Mouse (Mus musculus) heart, postnatal 4 days (tissue): Measurements from ENCODE around the gene Gdf9. TPM values are rescaled to one million over a fixed set of nuclear protein-coding genes. Genes with fewer than 3 reads are reported as not detected.
A peak's percentile ranks its signal among the peaks of the same experiment; 100 is the strongest.

Experiments
- DNase-seq: peaks from one replicate; pipeline ENCODE4 v3.0.0; 2021
- total RNA-seq, 2 experiments: library from RNA; stranded (reverse); gene quantifications; 2 replicates each; pipeline ENCODE4 v1.2.3; 2021

Gdf9 gene
- total RNA-seq, 2 experiments from 2014 or later, result 0.25 TPM; not detected in 1

GRCm38 (mm10) chr11:53446183-53446582 is 15.4 kb downstream of the Gdf9 start:
- DNase-seq, result no peak

- no peak for DNase-seq
These were observed 17.2 kb downstream of the Gdf9 start for GRCm38 (mm10) chr11:53447996-53448395.

DNA sequence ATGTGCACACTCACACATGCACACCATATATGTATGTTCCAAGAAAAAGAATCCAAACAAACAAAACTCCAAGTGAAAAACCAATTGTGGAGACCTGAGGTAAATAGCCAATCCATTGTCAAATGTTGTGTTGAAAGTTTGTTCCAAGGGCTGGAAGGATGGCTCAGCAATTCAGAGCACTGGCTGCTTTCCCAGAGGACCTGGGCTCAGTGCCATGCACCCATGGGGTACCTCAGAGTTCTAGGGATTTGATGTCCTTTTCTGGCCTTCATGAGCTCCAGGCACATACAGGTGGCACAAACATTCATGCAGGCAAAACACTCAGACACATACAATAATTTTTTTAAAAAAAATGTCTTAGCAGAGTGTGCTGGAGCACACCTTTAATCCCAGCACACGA is 17.7 kb downstream of the Gdf9 start:
- peak; percentile 87 for DNase-seq

- DNase-seq, result no peak
These were observed 19.4 kb downstream of the Gdf9 start for GRCm38 (mm10) chr11:53450070-53450705.

DNA sequence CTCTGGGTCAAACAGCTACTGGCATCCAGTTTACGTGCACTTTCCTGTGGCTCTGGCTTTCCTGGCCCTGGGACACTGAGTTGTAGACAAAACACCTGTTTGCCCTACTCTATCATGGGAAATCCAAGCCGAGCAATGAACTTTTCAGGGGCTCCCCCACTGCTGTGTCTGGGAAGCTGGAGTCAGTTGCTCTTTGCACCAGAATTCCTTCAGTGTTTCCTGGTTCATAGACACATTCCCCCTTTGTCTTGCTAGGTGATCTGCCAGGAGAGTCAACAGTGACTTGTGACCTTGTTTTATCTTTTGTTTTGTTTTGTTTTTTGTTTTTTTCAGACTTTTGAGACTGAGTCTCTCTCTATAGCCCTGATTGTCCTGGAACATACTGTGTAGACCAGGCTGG is 20.5 kb downstream of the Gdf9 start:
- DNase-seq, result no peak

GRCm38 (mm10) chr11:53452396-53452795 is 21.6 kb downstream of the Gdf9 start:
- DNase-seq, result no peak

- no peak for DNase-seq
These were observed 22.2 kb downstream of the Gdf9 start for GRCm38 (mm10) chr11:53453031-53453430.

DNA sequence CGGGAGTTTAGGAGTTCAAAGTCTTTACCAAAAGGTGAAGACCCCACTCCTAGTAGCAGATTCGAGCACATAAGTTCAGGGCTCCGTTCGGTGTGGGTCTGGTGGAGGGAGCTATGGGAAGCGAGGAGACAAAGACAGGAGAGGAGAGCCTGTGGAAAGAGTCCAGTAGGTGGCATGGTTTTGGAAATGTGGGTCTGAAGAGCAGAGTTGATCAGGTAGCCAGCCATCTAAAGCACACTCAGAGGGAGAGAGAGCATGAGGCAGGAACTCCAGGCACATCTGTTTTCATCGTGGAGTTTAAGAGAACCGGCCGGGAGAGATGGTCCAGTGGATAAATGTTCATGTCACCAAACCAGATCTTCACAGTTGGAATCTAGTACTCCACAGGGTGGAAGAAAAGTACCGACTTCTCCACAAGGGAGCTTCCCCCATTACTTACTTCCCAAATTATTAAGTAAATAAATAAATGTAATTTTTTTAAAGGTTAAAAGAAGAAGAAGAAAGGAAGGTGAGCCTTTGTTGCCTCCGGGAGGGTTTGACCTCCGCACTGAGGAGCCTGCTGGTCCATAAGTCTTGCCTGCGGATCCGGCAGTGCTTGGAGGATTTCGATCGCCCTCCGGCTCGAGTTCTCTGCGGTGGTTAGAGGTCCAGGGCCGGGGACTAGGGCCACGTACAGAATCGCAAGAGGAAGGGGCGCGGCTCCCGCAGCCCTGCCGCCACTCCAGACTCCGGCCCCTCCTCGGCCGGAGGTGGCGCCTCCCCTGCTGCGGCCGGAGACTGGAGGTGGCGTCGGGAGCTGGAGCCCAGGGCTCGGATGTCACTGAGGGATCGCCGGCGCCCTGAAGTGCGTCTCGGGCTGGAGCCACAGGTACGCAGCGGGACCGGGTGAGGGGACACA is 25.9 kb downstream of the Gdf9 start, which contains the start of the genes Gm10447 and Shroom1:
Gm10447 (minus strand) TSS at position 637 of the 898 bp plus-strand sequence.
Shroom1 (plus strand) TSS at position 732 of the 898 bp plus-strand sequence.
- peak; percentile 66 for DNase-seq

DNA sequence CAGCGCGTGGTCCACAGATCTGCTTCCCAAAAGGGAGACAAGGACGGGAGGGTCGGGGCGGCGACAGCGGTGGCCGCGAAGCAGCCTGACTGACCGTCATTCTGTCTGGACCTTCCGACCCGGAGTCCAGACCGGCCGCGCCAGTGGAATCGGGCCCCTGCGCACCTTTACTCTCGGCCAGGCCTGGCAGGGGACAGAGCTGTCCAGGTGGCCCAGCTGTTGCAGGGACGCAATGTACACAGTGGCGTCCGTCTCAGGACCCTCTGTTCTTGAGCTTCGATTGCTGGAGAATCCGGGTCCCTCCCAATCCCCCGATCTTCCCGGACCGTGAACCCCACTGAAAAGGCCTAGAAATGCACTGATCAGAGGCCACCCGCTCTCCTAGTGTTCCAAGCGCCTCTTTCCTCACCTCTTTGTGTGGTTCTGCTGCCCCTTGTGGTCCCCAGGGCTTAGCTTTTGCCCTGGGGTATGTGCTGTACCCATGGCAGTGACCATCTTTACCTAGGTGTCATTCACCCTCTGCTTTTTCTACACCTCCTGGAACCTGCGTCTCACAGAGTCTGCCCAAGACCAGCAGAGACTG is 26.6 kb downstream of the Gdf9 start:
- DNase-seq, result no peak

GRCm38 (mm10) chr11:53458996-53459395 is 28.2 kb downstream of the Gdf9 start:
- no peak for DNase-seq

GRCm38 (mm10) chr11:53460192-53460591 is 29.4 kb downstream of the Gdf9 start:
- no peak for DNase-seq

DNA sequence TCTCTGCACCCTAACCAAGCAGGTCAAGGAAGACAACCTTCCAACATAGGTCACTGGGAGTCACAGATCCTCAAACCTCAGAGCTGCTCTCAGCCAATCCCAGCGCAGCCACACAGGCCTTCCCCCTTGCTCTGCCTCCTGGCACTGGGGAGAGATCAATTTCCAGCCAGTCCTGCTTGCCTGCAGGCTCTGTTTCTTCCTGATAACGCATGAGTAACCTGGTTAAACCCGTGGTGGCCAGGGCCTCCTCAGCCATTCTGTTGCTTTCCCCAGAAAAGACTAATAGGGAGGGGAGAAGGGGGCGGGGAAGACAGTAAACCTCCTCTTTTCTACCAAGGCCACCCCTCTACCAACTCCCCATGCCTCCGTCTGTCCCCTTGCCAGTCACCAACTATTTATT is 30.9 kb downstream of the Gdf9 start:
- DNase-seq, result no peak

DNA sequence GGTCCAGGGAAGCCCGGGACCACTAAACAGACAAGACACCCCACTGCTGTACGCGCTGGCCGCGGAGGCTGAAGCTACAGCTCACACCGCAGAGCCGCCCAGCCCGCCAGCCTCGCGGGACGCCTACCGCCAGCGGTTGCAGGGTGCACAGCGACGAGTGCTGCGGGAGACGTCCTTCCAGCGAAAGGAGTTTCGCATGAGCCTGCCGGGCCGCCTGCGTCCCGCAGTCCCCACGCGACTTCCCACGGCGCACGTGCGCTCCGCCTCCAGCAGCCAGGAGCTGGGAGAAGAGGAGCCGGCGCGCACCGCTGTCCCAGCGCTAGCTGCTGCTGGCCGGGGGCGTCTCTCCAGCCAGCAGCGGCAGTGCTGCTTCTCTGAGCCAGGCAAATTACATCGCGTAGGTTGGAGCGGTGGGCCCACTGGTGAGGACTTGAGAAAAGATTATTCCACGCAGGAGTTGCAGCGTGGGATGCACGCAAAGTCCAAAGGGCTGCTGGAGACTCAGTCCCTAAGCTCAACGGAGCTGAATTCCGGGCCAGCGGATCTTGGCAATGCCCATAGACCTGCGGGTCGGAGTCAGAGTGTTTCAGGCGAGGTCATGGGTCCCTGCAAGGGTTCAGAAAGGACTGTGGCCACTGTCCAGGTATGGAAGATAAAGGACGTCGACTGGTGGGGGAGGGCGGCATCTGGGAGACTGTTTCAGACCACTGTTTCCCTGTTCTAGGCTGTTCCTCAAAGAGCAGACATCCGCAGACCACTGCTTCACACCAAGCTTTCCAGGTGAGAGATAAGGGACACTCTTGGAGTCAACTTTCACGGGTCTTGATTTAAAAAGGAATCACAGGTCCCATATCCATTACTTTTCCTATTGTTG is 33.0 kb downstream of the Gdf9 start:
- DNase-seq, result peak; percentile 30

- peak; percentile 87 for DNase-seq
These were observed 35.6 kb downstream of the Gdf9 start for GRCm38 (mm10) chr11:53466231-53466971.

DNA sequence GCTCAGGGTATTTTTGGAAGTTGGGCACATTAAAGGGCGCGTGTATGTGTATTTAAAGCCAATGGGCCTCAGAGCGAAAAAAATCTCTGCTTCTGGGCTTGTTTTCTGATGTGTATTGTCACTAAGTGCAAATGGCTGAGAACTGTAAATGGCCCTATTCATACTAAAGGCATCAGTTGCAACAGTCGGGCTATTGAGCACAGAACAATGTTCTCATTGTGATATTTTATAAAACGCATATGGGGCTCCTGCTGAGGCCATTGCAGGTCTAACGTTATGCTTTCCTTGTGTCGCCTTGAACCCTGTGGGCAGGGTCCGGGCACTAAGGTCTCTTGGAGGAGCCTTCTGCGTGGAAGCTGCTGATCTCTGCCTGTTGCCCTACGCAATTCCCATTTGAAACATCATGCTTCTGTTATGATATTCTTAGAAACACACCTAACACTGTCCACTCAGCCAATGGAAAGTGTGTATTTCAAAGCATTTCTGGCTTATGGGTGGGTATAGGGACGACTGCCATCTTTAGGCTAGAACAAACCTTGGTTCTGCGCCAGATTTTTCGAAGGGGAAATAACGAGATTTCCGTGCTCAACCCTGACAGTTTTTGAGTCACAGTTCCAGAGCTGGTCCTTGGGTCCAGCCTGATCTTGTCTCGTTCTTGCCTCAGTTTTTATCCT is 38.6 kb downstream of the Gdf9 start:
- no peak for DNase-seq

DNA sequence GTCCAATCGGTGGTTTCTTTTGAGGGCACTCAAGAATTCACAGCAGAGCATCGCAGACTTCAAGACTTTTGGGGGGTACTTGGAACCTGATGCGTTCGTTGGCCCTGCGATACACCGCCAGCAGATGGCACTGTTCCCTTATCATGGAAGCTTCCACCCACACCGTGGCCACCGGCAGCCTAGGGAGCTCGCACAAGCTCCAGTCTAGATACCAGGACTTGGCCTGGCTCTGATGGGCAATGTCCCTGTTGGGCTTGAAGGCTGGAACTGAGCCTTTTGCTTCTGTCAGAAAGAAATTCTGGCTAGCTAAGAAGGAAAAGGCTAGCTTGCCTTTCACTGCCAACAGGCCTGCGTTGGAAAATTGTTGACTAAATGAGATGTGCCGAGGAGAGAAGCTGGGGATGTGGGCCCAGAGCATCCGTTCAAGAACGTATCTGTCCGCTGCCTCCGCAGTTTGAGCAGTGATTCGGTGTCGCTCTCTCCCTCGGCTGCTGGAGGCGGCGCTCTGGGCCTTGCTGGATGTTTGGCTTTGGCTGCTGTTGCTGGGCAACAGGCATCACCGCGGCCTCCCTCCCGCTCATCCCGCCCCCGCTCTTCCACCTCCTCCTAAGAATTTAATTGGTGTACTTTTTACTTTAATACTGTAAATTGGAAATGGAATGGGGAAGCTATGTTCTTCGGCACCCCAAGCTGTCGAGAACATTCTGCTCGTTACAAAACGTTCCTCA is 39.3 kb downstream of the Gdf9 start, which contains the start of gene Gm9837:
Gm9837 (minus strand) TSS at position 512 of the 728 bp plus-strand sequence.
- DNase-seq, result peak; percentile 95

DNA sequence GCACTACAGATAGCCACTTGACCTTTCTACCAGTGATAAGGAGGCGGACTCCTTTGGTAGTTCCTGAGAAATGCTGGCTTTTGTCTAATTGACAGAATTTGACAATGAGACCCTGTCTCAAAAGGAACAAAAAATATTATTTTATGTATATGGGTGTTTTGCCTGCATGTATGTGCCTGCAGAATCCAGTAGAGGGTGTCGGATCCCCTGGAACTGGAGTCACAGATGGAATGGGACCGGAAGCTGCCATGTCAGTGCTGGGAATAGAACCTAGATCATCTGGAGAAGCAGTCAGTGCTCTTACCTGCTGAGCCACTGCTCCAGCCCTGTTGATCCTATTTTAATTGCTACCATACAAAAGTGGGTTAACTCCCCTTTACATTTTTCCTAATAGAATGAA is 41.9 kb downstream of the Gdf9 start:
- DNase-seq, result no peak

DNA sequence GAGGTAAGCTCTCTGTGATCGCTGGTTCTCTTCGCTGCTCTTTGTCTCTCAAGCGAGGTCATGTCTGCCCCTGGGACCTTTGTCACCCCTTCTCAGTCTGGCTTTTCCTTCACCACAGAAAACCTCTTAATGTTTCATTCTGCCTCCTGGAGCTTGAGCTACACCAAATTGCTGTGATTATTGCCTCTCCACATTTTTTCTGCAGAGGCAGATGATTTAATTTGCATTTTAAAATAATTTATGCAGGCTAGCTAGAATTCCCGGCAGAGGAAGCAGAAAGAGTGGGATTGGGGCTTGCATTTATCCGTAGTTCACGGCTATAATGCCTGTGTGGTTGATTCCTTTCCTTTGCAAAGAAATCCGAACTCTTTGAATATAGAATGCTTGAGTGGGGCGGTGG is 44.8 kb downstream of the Gdf9 start:
- no peak for DNase-seq

- DNase-seq, result no peak
These were observed 47.0 kb downstream of the Gdf9 start for GRCm38 (mm10) chr11:53477833-53478232.
